Mouse (Mus musculus) embryonic fibroblast, embryonic 13.5 days (primary cell): ENCODE results near the gene Rpl23a.

Experiments used
- CTCF ChIP-seq: IDR thresholded peaks from 2 replicates; pipeline ENCODE4 v1.5.1; 2011; ENCODE audit warnings: mild to moderate bottlenecking, control low read depth, low read length, moderate library complexity, borderline replicate concordance; ENCODE audit not compliant: insufficient read depth
- POLR2A ChIP-seq: IDR thresholded peaks from 2 replicates; pipeline ENCODE4 v1.6.1; 2011; ENCODE audit warnings: low read depth, mild to moderate bottlenecking, control low read depth, low read length, moderate library complexity

GRCm38 (mm10) chr11:78190041-78190440, 6.7 kb upstream of the Rpl23a start:
- no peak for TF ChIP-seq CTCF
- TF ChIP-seq POLR2A: no peak
